Mouse (Mus musculus) limb, embryonic 10.5 days (tissue): ENCODE results near the gene Hmgn3. TPM values are rescaled to one million over a fixed set of nuclear protein-coding genes. Genes with fewer than 3 reads are reported as not detected.

Source experiments
- DNase-seq: peaks from one replicate; pipeline ENCODE4 v3.0.0-alpha.2; 2017; ENCODE audit warnings: low spot score
- H3K27ac ChIP-seq: fragments of 300-500 bp; sonication (generic); 2 replicates; pipeline ENCODE4 v1.5.1; 2016; ENCODE audit warnings: mild to moderate bottlenecking
- H3K27me3 ChIP-seq: fragments of 300-500 bp; sonication (generic); 2 replicates; pipeline ENCODE4 v1.6.1; 2016; ENCODE audit warnings: low read depth, mild to moderate bottlenecking; ENCODE audit not compliant: poor library complexity, severe bottlenecking
- H3K36me3 ChIP-seq: fragments of 300-500 bp; sonication (generic); 2 replicates; pipeline ENCODE4 v1.6.1; 2016; ENCODE audit warnings: mild to moderate bottlenecking, moderate library complexity
- H3K4me1 ChIP-seq: fragments of 300-500 bp; sonication (generic); 2 replicates; pipeline ENCODE4 v1.6.1; 2016
- H3K4me3 ChIP-seq: fragments of 300-500 bp; sonication (generic); 2 replicates; pipeline ENCODE4 v1.5.1; 2016; ENCODE audit warnings: mild to moderate bottlenecking, moderate library complexity
- H3K9me3 ChIP-seq: fragments of 300-500 bp; sonication (generic); replicated peaks from 2 replicates; pipeline ENCODE4 v1.6.1; 2016; ENCODE audit warnings: mild to moderate bottlenecking
- WGBS: fragments of 180-500 bp; shearing (Covaris S2); methylation state at CpG from one replicate; pipeline ENCODE4 v1.1.7; 2016; 5-methylcytosine and 5-hydroxymethylcytosine counted together
- polyA plus RNA-seq: library from polyadenylated mRNA; unstranded; fragments of >200 nt; fragmentation: Nextera tagmentation; extraction: Ambion mirVana; gene quantifications from 2 replicates; pipeline ENCODE4 v1.2.1, GENCODE M21; 2016

Gene Hmgn3
- polyA plus RNA-seq, 1 experiment from 2014 or later: 116 TPM

- no peak for DNase-seq
- Histone ChIP-seq H3K36me3 (no peaks in the 10 kb centered on the region), H3K27ac (no peak overlapping the region), H3K4me3 (no peak overlapping the region), H3K4me1 (peaks cover 27% of the 10 kb centered on the region), H3K27me3 (no peaks in the 10 kb centered on the region), H3K9me3 (no peaks in the 10 kb centered on the region)
- WGBS: 66% methylated on average over 9 of the region's 9 CpGs
Observed at GRCm38 (mm10) chr9:83112305-83112768, 34.1 kb downstream of the Hmgn3 start.

GRCm38 (mm10) chr9:83111789-83112188 is 34.7 kb downstream of the Hmgn3 start:
- H3K27me3 ChIP-seq: no peaks in the 10 kb centered on the region
- no peak overlapping the region for H3K27ac ChIP-seq
- no peaks in the 10 kb centered on the region for H3K36me3 ChIP-seq
- peaks cover 27% of the 10 kb centered on the region for H3K4me1 ChIP-seq
- 41% methylated on average over 3 of the region's 3 CpGs for WGBS
- H3K4me3 ChIP-seq: no peak overlapping the region
- H3K9me3 ChIP-seq: no peaks in the 10 kb centered on the region
- no peak for DNase-seq

- 88% methylated on average over 9 of the region's 9 CpGs for WGBS
- Histone ChIP-seq H3K9me3 (no peaks in the 10 kb centered on the region), H3K27me3 (no peaks in the 10 kb centered on the region)
Observed at GRCm38 (mm10) chr9:83111117-83111686, 35.3 kb downstream of the Hmgn3 start.

GRCm38 (mm10) chr9:83110406-83111116 is 35.9 kb downstream of the Hmgn3 start:
- H3K27me3 ChIP-seq: no peaks in the 10 kb centered on the region
- DNase-seq: no peak
- H3K9me3 ChIP-seq: no peaks in the 10 kb centered on the region
- 91% methylated on average over 9 of the region's 9 CpGs for WGBS
- H3K27ac ChIP-seq: no peak overlapping the region
- no peaks in the 10 kb centered on the region for H3K36me3 ChIP-seq
- no peak overlapping the region for H3K4me3 ChIP-seq
- H3K4me1 ChIP-seq: peaks cover 27% of the 10 kb centered on the region

More at GRCm38 (mm10) chr9:83111117-83111686, 35.3 kb downstream of the Hmgn3 start:
- H3K4me3 ChIP-seq: no peak overlapping the region
- no peaks in the 10 kb centered on the region for H3K36me3 ChIP-seq
- peaks cover 27% of the 10 kb centered on the region for H3K4me1 ChIP-seq
- no peak overlapping the region for H3K27ac ChIP-seq
- no peak for DNase-seq

- H3K36me3 ChIP-seq: no peaks in the 10 kb centered on the region
- H3K4me1 ChIP-seq: peaks cover 27% of the 10 kb centered on the region
- H3K27me3 ChIP-seq: no peaks in the 10 kb centered on the region
- no peak overlapping the region for H3K4me3 ChIP-seq
- 95% methylated on average over 6 of the region's 6 CpGs for WGBS
- H3K27ac ChIP-seq: no peak overlapping the region
- H3K9me3 ChIP-seq: no peaks in the 10 kb centered on the region
- DNase-seq: no peak
Observed at GRCm38 (mm10) chr9:83109705-83110104, 36.8 kb downstream of the Hmgn3 start.

- WGBS: 72% methylated on average over 3 of the region's 3 CpGs
Observed at GRCm38 (mm10) chr9:83108821-83109220, 37.7 kb downstream of the Hmgn3 start.

GRCm38 (mm10) chr9:83103785-83104184 is 42.7 kb downstream of the Hmgn3 start:
- WGBS: 87% methylated on average over 3 of the region's 3 CpGs
- Histone ChIP-seq H3K4me3 (no peak overlapping the region), H3K4me1 (peaks cover 3% of the 10 kb centered on the region), H3K36me3 (no peaks in the 10 kb centered on the region), H3K27ac (no peak overlapping the region), H3K9me3 (no peaks in the 10 kb centered on the region), H3K27me3 (no peaks in the 10 kb centered on the region)
- no peak for DNase-seq

More at GRCm38 (mm10) chr9:83108821-83109220, 37.7 kb downstream of the Hmgn3 start:
- Histone ChIP-seq H3K4me3 (no peak overlapping the region), H3K36me3 (no peaks in the 10 kb centered on the region), H3K27ac (no peak overlapping the region), H3K27me3 (no peaks in the 10 kb centered on the region), H3K4me1 (peaks cover 26% of the 10 kb centered on the region), H3K9me3 (no peaks in the 10 kb centered on the region)
- DNase-seq: no peak

- H3K4me1 ChIP-seq: peaks cover 6% of the 10 kb centered on the region
- H3K9me3 ChIP-seq: no peaks in the 10 kb centered on the region
- 92% methylated on average over 3 of the region's 3 CpGs for WGBS
- H3K36me3 ChIP-seq: no peaks in the 10 kb centered on the region
- DNase-seq: no peak
- H3K4me3 ChIP-seq: no peak overlapping the region
- no peak overlapping the region for H3K27ac ChIP-seq
- H3K27me3 ChIP-seq: no peaks in the 10 kb centered on the region
Observed at GRCm38 (mm10) chr9:83101691-83102090, 44.8 kb downstream of the Hmgn3 start.

- Histone ChIP-seq H3K9me3 (no peaks in the 10 kb centered on the region), H3K27me3 (no peaks in the 10 kb centered on the region), H3K27ac (no peak overlapping the region), H3K36me3 (no peaks in the 10 kb centered on the region), H3K4me3 (no peak overlapping the region), H3K4me1 (peaks cover 6% of the 10 kb centered on the region)
- 84% methylated on average over 3 of the region's 3 CpGs for WGBS
- DNase-seq: no peak
Observed at GRCm38 (mm10) chr9:83100786-83101185, 45.7 kb downstream of the Hmgn3 start.

GRCm38 (mm10) chr9:83098652-83099307 is 47.7 kb downstream of the Hmgn3 start:
- Histone ChIP-seq H3K36me3 (no peaks in the 10 kb centered on the region), H3K27me3 (no peaks in the 10 kb centered on the region), H3K9me3 (no peaks in the 10 kb centered on the region), H3K27ac (no peak overlapping the region), H3K4me3 (no peak overlapping the region), H3K4me1 (peaks cover 6% of the 10 kb centered on the region)
- DNase-seq: no peak
- WGBS: 88% methylated on average over 12 of the region's 12 CpGs

- Histone ChIP-seq H3K9me3 (no peaks in the 10 kb centered on the region), H3K27me3 (no peaks in the 10 kb centered on the region), H3K36me3 (no peaks in the 10 kb centered on the region), H3K4me1 (peaks cover 6% of the 10 kb centered on the region), H3K4me3 (no peak overlapping the region), H3K27ac (0 out of 2 replicates have a peak overlapping the region, but pooled peaks have one; percentile 42)
- WGBS: 72% methylated on average over 8 of the region's 8 CpGs
- DNase-seq: no peak
Observed at GRCm38 (mm10) chr9:83097816-83098215, 48.7 kb downstream of the Hmgn3 start.

GRCm38 (mm10) chr9:83094649-83095336 is 51.7 kb downstream of the Hmgn3 start:
- Histone ChIP-seq H3K27me3 (no peaks in the 10 kb centered on the region), H3K4me1 (peaks cover 11% of the 10 kb centered on the region), H3K9me3 (no peaks in the 10 kb centered on the region), H3K36me3 (no peaks in the 10 kb centered on the region), H3K4me3 (no peak overlapping the region), H3K27ac (no peak overlapping the region)
- no peak for DNase-seq
- WGBS: 83% methylated on average over 3 of the region's 3 CpGs
